Comparison of ENCODE assay signal across 29 mouse cellular contexts in the genomic region with DNA sequence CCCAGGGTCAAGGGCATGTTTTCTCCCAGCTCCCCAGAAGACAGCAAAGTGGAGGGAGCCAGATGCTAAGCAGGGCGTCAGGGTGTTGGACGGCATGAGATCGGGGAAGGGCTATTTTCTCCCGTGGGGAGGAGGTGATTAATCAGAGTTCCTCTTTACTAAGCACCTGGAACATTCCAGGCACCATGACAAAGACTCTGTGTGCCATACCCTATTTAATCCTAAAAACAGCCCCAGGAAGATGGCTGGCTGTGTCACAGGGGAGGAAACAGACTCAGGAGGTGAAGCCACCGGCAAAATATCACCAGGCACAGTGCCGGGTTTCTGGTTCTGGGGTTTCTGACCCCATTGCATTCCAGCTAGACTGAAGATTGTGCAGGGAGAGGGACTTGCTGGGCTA. TPM values are rescaled to one million over a fixed set of nuclear protein-coding genes. Genes with fewer than 3 reads are reported as not detected.
A peak's percentile ranks its signal among the peaks of the same experiment; 100 is the strongest.
DNase-seq lines count a peak whose midpoint lies in the region; ATAC-seq and TF ChIP-seq lines count a peak whose summit lies in the region.
"Had no signal": no experiment of that assay in that cellular context is flagged by ENCODE, and none has a peak within 500 bp of the region (broad histone marks: within the 10 kb centered on the region; RNA-seq: fewer than 3 reads in every experiment).

No protein-coding gene starts in this region.

- H3K9me3 ChIP-seq in heart, embryonic 13.5 days, result no peaks in the 10 kb centered on the region
- no peaks in the 10 kb centered on the region for H3K9me3 ChIP-seq in midbrain, embryonic 13.5 days
- H3K9me3 ChIP-seq in midbrain, embryonic 11.5 days (ENCODE audit: control insufficient read depth, low read length), result no peaks in the 10 kb centered on the region
- H3K9me3 ChIP-seq: hindbrain, embryonic 15.5 days; limb, embryonic 13.5 days; liver, embryonic 15.5 days had no signal

- no peak overlapping the region for H3K27ac ChIP-seq in heart, embryonic 13.5 days (replicated peaks)
- H3K27ac ChIP-seq in midbrain, embryonic 13.5 days, result no peak overlapping the region
- no peak overlapping the region for H3K27ac ChIP-seq in midbrain, embryonic 11.5 days (ENCODE audit: low read depth, low read length)
- peak overlapping the region; percentile 53 for H3K27ac ChIP-seq in small intestine, adult 2 months (ENCODE audit: insufficient read depth, low read depth, low read length)
- H3K27ac ChIP-seq: hindbrain, embryonic 15.5 days; limb, embryonic 13.5 days; liver, embryonic 15.5 days had no signal

- WGBS in heart, embryonic 13.5 days, result 70% methylated on average over 6 of the region's 6 CpGs
- 90% methylated on average over 6 of the region's 6 CpGs for WGBS in midbrain, embryonic 13.5 days
- 89% methylated on average over 6 of the region's 6 CpGs for WGBS in midbrain, embryonic 11.5 days
- WGBS in small intestine, adult 2 months, result 57% methylated on average over 6 of the region's 6 CpGs

- H3K36me3 ChIP-seq in heart, embryonic 13.5 days, result peaks cover 26% of the 10 kb centered on the region
- H3K36me3 ChIP-seq in midbrain, embryonic 13.5 days, result peaks cover 38% of the 10 kb centered on the region
- 0 out of 2 replicates have a peak, but pooled peaks cover 4% of the 10 kb centered on the region for H3K36me3 ChIP-seq in midbrain, embryonic 11.5 days (ENCODE audit: control insufficient read depth, insufficient read depth, low read length)
- H3K36me3 ChIP-seq in small intestine, adult 2 months (ENCODE audit: control insufficient read depth, insufficient read depth, low read length), result peaks cover 23% of the 10 kb centered on the region

- H3K4me2 ChIP-seq in heart, embryonic 13.5 days, result no peak overlapping the region
- H3K4me2 ChIP-seq in midbrain, embryonic 13.5 days (replicated peaks), result no peak overlapping the region
- no peak overlapping the region for H3K4me2 ChIP-seq in midbrain, embryonic 11.5 days
- H3K4me2 ChIP-seq: heart, embryonic 11.5 days; hindbrain, embryonic 15.5 days; limb, embryonic 13.5 days; lung, embryonic 14.5 days had no signal

- H3K4me1 ChIP-seq in heart, embryonic 13.5 days, result peaks cover 37% of the 10 kb centered on the region
- H3K4me1 ChIP-seq in midbrain, embryonic 13.5 days (replicated peaks), result peaks cover 41% of the 10 kb centered on the region
- peaks cover 21% of the 10 kb centered on the region for H3K4me1 ChIP-seq in midbrain, embryonic 11.5 days (ENCODE audit: control insufficient read depth, insufficient read depth, low read length)
- H3K4me1 ChIP-seq in small intestine, adult 2 months (ENCODE audit: control insufficient read depth, insufficient read depth, insufficient read length, low read length), result peaks cover 40% of the 10 kb centered on the region

- no peak for TF ChIP-seq POLR2A in small intestine, adult 2 months (IDR thresholded peaks at IDR 0.05; ENCODE audit: low read depth, low read length)

- ATAC-seq in heart, embryonic 13.5 days (ENCODE audit: extremely low read depth, insufficient number of reproducible peaks, low FRiP score, low TSS enrichment), result no peak
- no peak for ATAC-seq in midbrain, embryonic 13.5 days
- ATAC-seq in midbrain, embryonic 11.5 days (ENCODE audit: low FRiP score), result no peak
- ATAC-seq: CD4-positive, CD25-positive, alpha-beta regulatory T cell, adult 4 months; forebrain, embryonic 16.5 days; inflammation-experienced regulatory T-cells, adult 6 months; midbrain, embryonic 16.5 days had no signal

- H3K4me3 ChIP-seq in heart, embryonic 13.5 days, result no peak overlapping the region
- H3K4me3 ChIP-seq in midbrain, embryonic 13.5 days (replicated peaks), result no peak overlapping the region
- H3K4me3 ChIP-seq in midbrain, embryonic 11.5 days (ENCODE audit: low read depth, low read length), result no peak overlapping the region
- H3K4me3 ChIP-seq in small intestine, adult 2 months (ENCODE audit: low read depth, low read length), result no peak overlapping the region
- H3K4me3 ChIP-seq: hindbrain, embryonic 15.5 days; limb, embryonic 13.5 days; liver, embryonic 15.5 days had no signal

- no peak for TF ChIP-seq CTCF in small intestine, adult 2 months (IDR thresholded peaks at IDR 0.05; ENCODE audit: extremely low read depth, insufficient read length, insufficient replicate concordance, low read depth, low read length)

- H3K27me3 ChIP-seq in heart, embryonic 13.5 days (replicated peaks), result no peaks in the 10 kb centered on the region
- H3K27me3 ChIP-seq in midbrain, embryonic 13.5 days, result no peaks in the 10 kb centered on the region
- H3K27me3 ChIP-seq in midbrain, embryonic 11.5 days (ENCODE audit: control insufficient read depth, insufficient read depth, low read length), result no peaks in the 10 kb centered on the region
- H3K27me3 ChIP-seq in small intestine, adult 2 months (ENCODE audit: control insufficient read depth, insufficient read depth, low read length), result no peaks in the 10 kb centered on the region
- H3K27me3 ChIP-seq: hindbrain, embryonic 15.5 days; limb, embryonic 13.5 days; liver, embryonic 15.5 days had no signal

- H3K9ac ChIP-seq in heart, embryonic 13.5 days, result 0 out of 2 replicates have a peak overlapping the region, but pooled peaks have one; percentile 38
- H3K9ac ChIP-seq in midbrain, embryonic 13.5 days (replicated peaks), result 0 out of 2 replicates have a peak overlapping the region, but pooled peaks have one; percentile 14
- no peak overlapping the region for H3K9ac ChIP-seq in midbrain, embryonic 11.5 days (ENCODE audit: low read length)
- H3K9ac ChIP-seq: hindbrain, embryonic 15.5 days; limb, embryonic 13.5 days; liver, embryonic 15.5 days; lung, embryonic 14.5 days had no signal

- no peak for DNase-seq in heart, adult 18-20 months
- DNase-seq in midbrain, embryonic 11.5 days (ENCODE audit: low spot score, missing footprints), result no peak
- DNase-seq in frontal cortex, postnatal 14 days (ENCODE audit: low spot score in 2 of 2), result no peak
- no peak for DNase-seq in urinary bladder, postnatal 10 days (ENCODE audit: low spot score)
- DNase-seq: adrenal gland, postnatal 14 days; cerebellum, adult 11-12 months; cerebellum, postnatal 10 days; gastrocnemius, postnatal 14 days; heart, adult 11 months; heart, postnatal 4 days; kidney, adult 2 months; kidney, postnatal 4 days; lung, embryonic 14.5 days; lung, postnatal 14 days; right cerebral cortex, postnatal 25 days; spleen, adult 18-20 months; thymus, adult 2 months; thymus, postnatal 36 days had no signal

RNA-seq across cellular contexts. Expression of gene Itpkc, which starts 6.5 kb away (rescaled TPM):
- polyA plus RNA-seq in heart, embryonic 13.5 days (2015; fragmentation: Nextera tagmentation; extraction: Ambion mirVana), result 2.3 and 3.3 TPM in 2 replicates
- 1 to 10 TPM; 4.6 TPM for total RNA-seq in heart, adult 18-20 months (2021)
- 6.7 and 7.6 TPM in 2 replicates for polyA plus RNA-seq in midbrain, embryonic 13.5 days (2015; fragmentation: Nextera tagmentation; extraction: Ambion mirVana)
- 5.0 and 6.6 TPM in 2 replicates for polyA plus RNA-seq in midbrain, embryonic 11.5 days (2014; fragmentation: Nextera tagmentation; extraction: Ambion mirVana)
- polyA plus RNA-seq in small intestine, adult 2 months (2012; rRNA removed), result 15.3 and 44.6 TPM in 2 replicates

RNA-seq across cellular contexts. Expression of gene Coq8b, which starts 10.9 kb away (rescaled TPM):
- 10.2 and 12.0 TPM in 2 replicates for polyA plus RNA-seq in heart, embryonic 13.5 days (2015; fragmentation: Nextera tagmentation; extraction: Ambion mirVana)
- 10 to 100 TPM in 1 of 2 experiments, 1 to 10 TPM in 1; 9.8 to 11.3 TPM for total RNA-seq in heart, adult 18-20 months (2021)
- polyA plus RNA-seq in midbrain, embryonic 13.5 days (2015; fragmentation: Nextera tagmentation; extraction: Ambion mirVana), result 25.3 and 25.5 TPM in 2 replicates
- polyA plus RNA-seq in midbrain, embryonic 11.5 days (2014; fragmentation: Nextera tagmentation; extraction: Ambion mirVana), result 16.1 and 16.6 TPM in 2 replicates
- 34.7 and 60.7 TPM in 2 replicates for polyA plus RNA-seq in small intestine, adult 2 months (2012; rRNA removed)

RNA-seq across cellular contexts. Expression of gene Snrpa, which starts 25.9 kb away (rescaled TPM):
- polyA plus RNA-seq in heart, embryonic 13.5 days (2015; fragmentation: Nextera tagmentation; extraction: Ambion mirVana), result 158 TPM in 2 replicates
- total RNA-seq in heart, adult 18-20 months (2021), result 10 to 100 TPM; 40.1 to 40.2 TPM
- polyA plus RNA-seq in midbrain, embryonic 13.5 days (2015; fragmentation: Nextera tagmentation; extraction: Ambion mirVana), result 233 and 245 TPM in 2 replicates
- polyA plus RNA-seq in midbrain, embryonic 11.5 days (2014; fragmentation: Nextera tagmentation; extraction: Ambion mirVana), result 339 and 364 TPM in 2 replicates
- 73.2 and 138 TPM in 2 replicates for polyA plus RNA-seq in small intestine, adult 2 months (2012; rRNA removed)

RNA-seq across cellular contexts. Expression of gene BC024978, which starts 26.4 kb away (rescaled TPM):
- polyA plus RNA-seq in heart, embryonic 13.5 days (2015; fragmentation: Nextera tagmentation; extraction: Ambion mirVana), result 2.9 and 3.1 TPM in 2 replicates
- total RNA-seq in heart, adult 18-20 months (2021), result 10 to 100 TPM; 10.8 to 15.7 TPM
- polyA plus RNA-seq in midbrain, embryonic 13.5 days (2015; fragmentation: Nextera tagmentation; extraction: Ambion mirVana), result 4.3 TPM in 2 replicates
- polyA plus RNA-seq in midbrain, embryonic 11.5 days (2014; fragmentation: Nextera tagmentation; extraction: Ambion mirVana), result 4.0 and 4.1 TPM in 2 replicates
- 6.4 and 9.5 TPM in 2 replicates for polyA plus RNA-seq in small intestine, adult 2 months (2012; rRNA removed)

RNA-seq across cellular contexts. Expression of gene Numbl, which starts 36.3 kb away (rescaled TPM):
- polyA plus RNA-seq in heart, embryonic 13.5 days (2015; fragmentation: Nextera tagmentation; extraction: Ambion mirVana), result 8.3 and 8.8 TPM in 2 replicates
- total RNA-seq in heart, adult 18-20 months (2021), result 1 to 10 TPM; 2.4 to 3.3 TPM
- polyA plus RNA-seq in midbrain, embryonic 13.5 days (2015; fragmentation: Nextera tagmentation; extraction: Ambion mirVana), result 39.4 and 51.6 TPM in 2 replicates
- 16.9 and 17.7 TPM in 2 replicates for polyA plus RNA-seq in midbrain, embryonic 11.5 days (2014; fragmentation: Nextera tagmentation; extraction: Ambion mirVana)
- polyA plus RNA-seq in small intestine, adult 2 months (2012; rRNA removed), result 8.3 and 9.0 TPM in 2 replicates
